Mouse (Mus musculus): Measurements from ENCODE around the gene Snrnp48. TPM values are rescaled to one million over a fixed set of nuclear protein-coding genes. Genes with fewer than 3 reads are reported as not detected.

The Snrnp48 gene
- 10 to 100 TPM; 18.4 to 26.1 TPM for total RNA-seq (2021)

GRCm38 (mm10) chr13:38204702-38205482 lies at the start of gene Snrnp48:
Gene Snrnp48 (plus strand): TSS chr13:38204938.
- peak; percentile 89 to 94 for DNase-seq (ENCODE audit: low spot score in 2 of 2)
- intact Hi-C loops (cut with DNase I), result loop anchor here (5.0 kb wide), 2 partner anchors 143 to 213 kb away; partner anchors contain the start of gene Ssr1

- intact Hi-C loops (cut with DNase I), result no loop called here
- DNase-seq (ENCODE audit: low spot score in 2 of 2), result no peak
Observed at GRCm38 (mm10) chr13:38155523-38155922, 49.2 kb upstream of the Snrnp48 start.

GRCm38 (mm10) chr13:38157635-38158034 lies 47.1 kb upstream of the Snrnp48 start:
- no peak for DNase-seq (ENCODE audit: low spot score in 2 of 2)
- intact Hi-C loops (cut with DNase I), result no loop called here

GRCm38 (mm10) chr13:38162002-38162401 lies 42.7 kb upstream of the Snrnp48 start:
- no peak for DNase-seq (ENCODE audit: low spot score in 2 of 2)

GRCm38 (mm10) chr13:38162668-38163067 lies 42.1 kb upstream of the Snrnp48 start:
- DNase-seq (ENCODE audit: low spot score in 2 of 2), result peak in 1 of 2 experiments; percentile 18
- intact Hi-C loops (cut with DNase I), result no loop called here

More at GRCm38 (mm10) chr13:38162002-38162401, 42.7 kb upstream of the Snrnp48 start:
- intact Hi-C loops (cut with DNase I), result no loop called here

- DNase-seq (ENCODE audit: low spot score in 2 of 2), result no peak
- intact Hi-C loops (cut with DNase I), result no loop called here
Observed at GRCm38 (mm10) chr13:38164932-38165331, 39.8 kb upstream of the Snrnp48 start.

GRCm38 (mm10) chr13:38167056-38167455 lies 37.7 kb upstream of the Snrnp48 start:
- no peak for DNase-seq (ENCODE audit: low spot score in 2 of 2)
- intact Hi-C loops (cut with DNase I), result no loop called here

- DNase-seq (ENCODE audit: low spot score in 2 of 2), result no peak
- intact Hi-C loops (cut with DNase I), result no loop called here
Observed at GRCm38 (mm10) chr13:38170707-38171144, 34.0 kb upstream of the Snrnp48 start.

- intact Hi-C loops (cut with DNase I), result no loop called here
- DNase-seq (ENCODE audit: low spot score in 2 of 2), result no peak
Observed at GRCm38 (mm10) chr13:38193406-38193805, 11.3 kb upstream of the Snrnp48 start.

- no peak for DNase-seq (ENCODE audit: low spot score in 2 of 2)
- intact Hi-C loops (cut with DNase I), result no loop called here
Observed at GRCm38 (mm10) chr13:38201413-38201812, 3.3 kb upstream of the Snrnp48 start.

- no peak for DNase-seq (ENCODE audit: low spot score in 2 of 2)
- intact Hi-C loops (cut with DNase I), result no loop called here
Observed at GRCm38 (mm10) chr13:38204171-38204570, 567 bp upstream of the Snrnp48 start.

GRCm38 (mm10) chr13:38211122-38211521 lies 6.4 kb downstream of the Snrnp48 start:
- no peak for DNase-seq (ENCODE audit: low spot score in 2 of 2)

GRCm38 (mm10) chr13:38218686-38219085 lies 13.9 kb downstream of the Snrnp48 start:
- no peak for DNase-seq (ENCODE audit: low spot score in 2 of 2)
- intact Hi-C loops (cut with DNase I), result loop anchor here (5.0 kb wide), 1 partner anchor 166 kb away; no protein-coding TSS in a partner anchor

More at GRCm38 (mm10) chr13:38211122-38211521, 6.4 kb downstream of the Snrnp48 start:
- intact Hi-C loops (cut with DNase I), result no loop called here

GRCm38 (mm10) chr13:38220331-38220730 lies 15.6 kb downstream of the Snrnp48 start:
- intact Hi-C loops (cut with DNase I), result loop anchor here (10.0 kb wide), 1 partner anchor 374 kb away; no protein-coding TSS in a partner anchor
- peak in 1 of 2 experiments; percentile 9 for DNase-seq (ENCODE audit: low spot score in 2 of 2)

GRCm38 (mm10) chr13:38230177-38230821 lies 25.6 kb downstream of the Snrnp48 start:
- intact Hi-C loops (cut with DNase I), result no loop called here
- peak in 1 of 2 experiments; percentile 11 for DNase-seq (ENCODE audit: low spot score in 2 of 2)

GRCm38 (mm10) chr13:38232411-38232810 lies 27.7 kb downstream of the Snrnp48 start:
- no peak for DNase-seq (ENCODE audit: low spot score in 2 of 2)
- intact Hi-C loops (cut with DNase I), result no loop called here

GRCm38 (mm10) chr13:38232856-38233625 lies 28.3 kb downstream of the Snrnp48 start:
- intact Hi-C loops (cut with DNase I), result no loop called here
- DNase-seq (ENCODE audit: low spot score in 2 of 2), result no peak

- no peak for DNase-seq (ENCODE audit: low spot score in 2 of 2)
- intact Hi-C loops (cut with DNase I), result no loop called here
Observed at GRCm38 (mm10) chr13:38234651-38235050, 29.9 kb downstream of the Snrnp48 start.

- no peak for DNase-seq (ENCODE audit: low spot score in 2 of 2)
- intact Hi-C loops (cut with DNase I), result no loop called here
Observed at GRCm38 (mm10) chr13:38235370-38235769, 30.6 kb downstream of the Snrnp48 start.

GRCm38 (mm10) chr13:38248151-38248550 lies 43.4 kb downstream of the Snrnp48 start:
- no peak for DNase-seq (ENCODE audit: low spot score in 2 of 2)

More at GRCm38 (mm10) chr13:38248151-38248550, 43.4 kb downstream of the Snrnp48 start:
- intact Hi-C loops (cut with DNase I), result no loop called here
